Mouse (Mus musculus): ENCODE results near the gene Scn1b. TPM values are rescaled to one million over a fixed set of nuclear protein-coding genes. Genes with fewer than 3 reads are reported as not detected.
A peak's percentile ranks its signal among the peaks of the same experiment; 100 is the strongest.

Gene Scn1b
- total and polyA plus RNA-seq, 2 experiments from 2014 or later: 26.7 to 29.8 TPM

DNA sequence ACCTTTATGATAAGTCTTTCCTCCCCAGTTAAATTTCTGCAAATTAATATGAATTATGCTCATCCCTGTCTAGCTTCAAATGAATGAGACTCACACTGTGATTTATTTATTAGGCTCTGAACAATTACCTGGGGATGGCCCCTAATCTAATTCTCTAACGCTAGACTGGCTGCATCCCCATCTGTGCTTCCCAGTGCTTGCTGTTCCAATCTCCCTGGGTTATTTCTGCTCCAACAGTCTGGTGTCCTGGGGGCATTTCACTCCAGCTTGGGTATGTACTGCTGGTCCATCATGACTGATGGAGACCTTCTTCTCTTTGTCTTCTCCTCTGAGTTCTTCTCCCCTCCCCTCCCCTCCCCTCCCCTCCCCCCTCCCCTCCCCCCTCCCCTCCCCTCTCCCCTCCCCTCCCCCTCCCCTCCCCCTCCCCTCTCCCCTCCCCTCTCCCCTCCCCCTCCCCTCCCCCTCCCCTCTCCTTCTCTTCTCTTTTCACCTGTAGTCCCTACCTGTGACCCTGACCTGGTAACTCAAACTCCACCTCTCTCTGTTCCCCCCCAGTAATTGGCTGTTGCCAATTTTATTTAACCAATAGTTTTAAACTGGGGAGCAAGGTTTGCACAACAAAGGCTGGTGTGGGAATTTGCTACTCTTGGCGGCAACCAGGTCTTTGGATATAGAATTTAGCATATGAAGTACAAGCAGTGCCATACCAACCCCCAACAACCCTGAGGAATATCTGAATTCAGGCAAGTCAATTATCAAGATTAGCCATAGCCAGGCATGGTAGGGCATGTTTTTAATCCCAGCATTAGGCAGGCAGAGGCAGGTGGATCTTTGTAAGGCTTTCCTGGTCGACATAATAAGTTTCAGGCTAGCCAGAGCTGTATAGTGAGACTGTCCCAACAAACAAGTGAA, 37.1 kb upstream of the Scn1b start:
- no peak for TF ChIP-seq CTCF (IDR thresholded peaks at IDR 0.05; ENCODE audit: low read depth)
- ATAC-seq: no peak
- Histone ChIP-seq H3K27ac (ENCODE audit: low read depth, low read length) (no peak overlapping the region), H3K4me2 (ENCODE audit: low read depth) (no peak overlapping the region), H3K27me3 (ENCODE audit: insufficient read depth, low read length) (no peaks in the 10 kb centered on the region), H3K4me3 (ENCODE audit: low read depth, low read length) (no peak overlapping the region), H3K4me1 (ENCODE audit: insufficient read depth) (no peaks in the 10 kb centered on the region), H3K9me3 (ENCODE audit: low read length) (no peaks in the 10 kb centered on the region), H3K36me3 (ENCODE audit: insufficient read depth) (no peaks in the 10 kb centered on the region), H3K9ac (no peak overlapping the region)
- no peak for DNase-seq
- WGBS: 68% methylated on average over 3 of the region's 3 CpGs

DNA sequence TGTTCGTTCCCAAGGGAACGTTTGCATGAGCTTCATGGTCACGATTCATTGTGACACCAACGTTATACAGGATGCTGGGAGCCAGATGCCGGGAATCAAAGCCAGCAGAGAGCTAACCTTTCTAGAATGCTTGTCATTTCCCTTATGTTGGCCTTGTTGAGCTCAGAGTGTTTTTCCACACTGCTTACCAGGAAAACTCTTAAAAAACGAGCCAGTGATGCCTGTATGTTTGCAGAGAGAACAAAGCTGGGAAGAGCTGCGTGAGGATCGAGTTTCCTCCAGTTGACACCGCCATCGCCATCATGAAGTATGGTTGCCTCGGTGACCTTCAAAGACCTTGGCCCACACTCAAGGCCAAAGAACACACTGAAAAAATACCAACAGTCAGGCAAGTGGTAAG, 35.5 kb upstream of the Scn1b start:
- H3K27me3 ChIP-seq (ENCODE audit: insufficient read depth, low read length): no peaks in the 10 kb centered on the region
- ATAC-seq (no peak), DNase-seq (no peak)
- H3K27ac ChIP-seq (ENCODE audit: low read depth, low read length): no peak overlapping the region
- 70% methylated on average over 11 of the region's 11 CpGs for WGBS
- H3K4me2 ChIP-seq (ENCODE audit: low read depth): no peak overlapping the region
- H3K4me3 ChIP-seq (ENCODE audit: low read depth, low read length): no peak overlapping the region
- H3K9me3 ChIP-seq (ENCODE audit: low read length): no peaks in the 10 kb centered on the region
- TF ChIP-seq CTCF (IDR thresholded peaks at IDR 0.05; ENCODE audit: low read depth): no peak
- no peaks in the 10 kb centered on the region for H3K36me3 ChIP-seq (ENCODE audit: insufficient read depth)
- H3K4me1 ChIP-seq (ENCODE audit: insufficient read depth): no peaks in the 10 kb centered on the region
- no peak overlapping the region for H3K9ac ChIP-seq

DNA sequence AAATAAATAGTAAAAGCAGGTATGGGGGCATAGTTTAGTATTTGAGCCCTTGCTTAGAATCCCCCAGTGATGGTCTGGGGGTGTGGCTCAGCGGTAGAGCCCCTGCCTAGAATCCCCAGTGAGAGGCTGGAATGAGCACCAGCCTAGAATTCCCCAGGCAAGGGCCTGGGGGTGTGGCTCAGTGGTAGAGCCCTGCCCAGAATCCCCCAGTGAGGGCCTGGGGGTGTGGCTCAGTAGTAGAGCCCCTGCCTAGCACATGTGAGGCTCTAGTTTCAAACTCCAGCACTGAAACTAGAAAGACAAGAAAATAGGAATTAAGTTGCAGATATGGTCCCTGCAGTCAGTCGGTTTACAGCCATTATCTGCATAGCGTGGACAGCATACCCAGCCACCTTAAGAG, 35.0 kb upstream of the Scn1b start:
- DNase-seq (no peak), ATAC-seq (no peak)
- Histone ChIP-seq H3K9me3 (ENCODE audit: low read length) (no peaks in the 10 kb centered on the region), H3K4me3 (ENCODE audit: low read depth, low read length) (no peak overlapping the region), H3K4me1 (ENCODE audit: insufficient read depth) (no peaks in the 10 kb centered on the region), H3K27me3 (ENCODE audit: insufficient read depth, low read length) (no peaks in the 10 kb centered on the region), H3K27ac (ENCODE audit: low read depth, low read length) (no peak overlapping the region), H3K4me2 (ENCODE audit: low read depth) (no peak overlapping the region), H3K36me3 (ENCODE audit: insufficient read depth) (no peaks in the 10 kb centered on the region), H3K9ac (no peak overlapping the region)
- WGBS: 63% methylated on average over 3 of the region's 3 CpGs
- TF ChIP-seq CTCF (IDR thresholded peaks at IDR 0.05; ENCODE audit: low read depth): no peak

DNA sequence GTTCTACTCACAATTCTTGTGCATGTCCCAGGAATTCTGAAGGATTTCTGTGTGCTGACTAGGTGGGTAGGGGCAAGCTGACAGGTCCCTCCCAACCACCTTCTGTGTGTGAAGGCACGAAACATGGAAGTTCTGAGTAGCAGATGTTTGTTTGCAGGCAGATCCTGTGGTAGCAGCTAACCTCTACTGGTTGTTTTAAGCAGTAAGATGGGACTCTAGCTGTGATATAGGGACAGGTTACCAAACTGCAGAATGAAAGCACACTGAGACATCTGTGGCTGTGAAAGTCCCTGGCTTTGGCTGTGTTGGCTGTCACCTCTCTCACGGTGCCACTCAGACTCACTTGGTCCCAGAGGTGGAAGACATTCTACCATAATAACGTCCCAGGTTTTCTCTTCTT, 34.4 kb upstream of the Scn1b start:
- Histone ChIP-seq H3K4me2 (ENCODE audit: low read depth) (no peak overlapping the region), H3K9ac (no peak overlapping the region), H3K36me3 (ENCODE audit: insufficient read depth) (no peaks in the 10 kb centered on the region), H3K4me1 (ENCODE audit: insufficient read depth) (no peaks in the 10 kb centered on the region), H3K27me3 (ENCODE audit: insufficient read depth, low read length) (no peaks in the 10 kb centered on the region), H3K4me3 (ENCODE audit: low read depth, low read length) (no peak overlapping the region), H3K27ac (ENCODE audit: low read depth, low read length) (no peak overlapping the region), H3K9me3 (ENCODE audit: low read length) (no peaks in the 10 kb centered on the region)
- no peak for TF ChIP-seq CTCF (IDR thresholded peaks at IDR 0.05; ENCODE audit: low read depth)
- ATAC-seq: no peak
- WGBS: 77% methylated on average over 3 of the region's 3 CpGs
- DNase-seq: no peak

DNA sequence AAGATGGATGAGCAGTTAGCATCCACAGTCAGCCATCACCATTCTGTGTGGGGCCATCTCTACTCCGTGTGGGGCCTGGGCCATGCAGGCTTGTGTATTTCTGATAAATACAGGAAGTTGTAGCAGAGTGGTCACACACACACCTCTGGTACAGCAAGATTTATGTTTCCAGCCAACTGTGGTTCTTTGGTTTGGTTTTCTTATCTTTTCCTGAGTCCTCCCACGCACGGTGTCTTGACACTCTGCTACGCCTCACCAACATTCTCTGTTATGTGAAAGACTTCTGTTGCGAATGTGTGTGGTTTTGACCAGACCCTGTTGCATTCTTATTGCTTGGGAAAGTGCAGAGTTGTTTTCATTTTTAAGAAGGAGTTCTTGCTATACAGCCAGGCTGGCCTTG, 34.0 kb upstream of the Scn1b start:
- ATAC-seq (no peak), DNase-seq (no peak)
- H3K4me2 ChIP-seq (ENCODE audit: low read depth): no peak overlapping the region
- TF ChIP-seq CTCF (IDR thresholded peaks at IDR 0.05; ENCODE audit: low read depth): no peak
- H3K4me1 ChIP-seq (ENCODE audit: insufficient read depth): no peaks in the 10 kb centered on the region
- H3K27ac ChIP-seq (ENCODE audit: low read depth, low read length): no peak overlapping the region
- H3K36me3 ChIP-seq (ENCODE audit: insufficient read depth): no peaks in the 10 kb centered on the region
- 89% methylated on average over 5 of the region's 5 CpGs for WGBS
- H3K4me3 ChIP-seq (ENCODE audit: low read depth, low read length): no peak overlapping the region
- H3K9me3 ChIP-seq (ENCODE audit: low read length): no peaks in the 10 kb centered on the region
- H3K9ac ChIP-seq: no peak overlapping the region
- no peaks in the 10 kb centered on the region for H3K27me3 ChIP-seq (ENCODE audit: insufficient read depth, low read length)

DNA sequence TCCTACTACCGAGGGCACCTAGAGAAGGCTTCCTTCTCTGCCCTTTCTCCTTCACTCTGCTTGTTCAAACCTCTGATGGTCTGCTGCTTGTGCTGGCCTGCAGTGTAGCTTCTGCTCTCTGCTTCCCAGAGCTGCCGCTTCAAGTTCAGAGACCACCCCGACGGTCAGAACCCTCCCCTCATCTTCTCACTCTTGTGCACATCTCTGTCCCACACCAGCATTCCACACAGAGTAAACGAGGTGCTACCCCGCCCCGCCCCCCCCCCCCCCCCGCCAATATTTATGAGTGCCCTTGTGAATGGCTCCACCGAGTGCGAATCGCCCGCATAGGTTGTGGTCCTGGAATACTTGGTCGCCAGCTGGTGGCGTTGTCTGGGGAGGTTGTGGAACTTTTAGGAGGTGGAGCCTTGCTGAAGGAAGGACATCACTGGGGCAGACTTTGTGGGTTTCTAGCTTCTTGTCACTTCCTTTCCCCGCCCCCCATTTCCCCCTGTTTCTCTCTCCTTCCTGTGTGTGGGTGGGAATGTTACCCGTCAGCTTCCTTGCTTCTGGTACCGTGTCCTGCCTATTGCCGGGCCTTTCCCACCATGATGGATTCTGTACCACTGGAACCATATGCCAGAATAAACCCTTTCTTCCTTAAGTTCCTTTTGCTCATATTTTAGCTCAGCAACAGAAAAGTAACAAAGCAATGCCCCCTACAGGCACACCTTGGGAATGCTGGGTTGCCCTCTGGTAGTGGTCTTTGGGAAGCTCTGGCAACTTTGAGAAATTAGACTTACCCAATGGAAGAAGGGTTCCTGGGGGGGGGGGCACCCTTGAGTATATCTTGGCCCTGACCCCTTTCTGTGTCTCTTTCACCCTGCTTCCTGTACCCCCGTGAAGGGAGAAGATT, 29.5 kb upstream of the Scn1b start:
- Histone ChIP-seq H3K27me3 (ENCODE audit: insufficient read depth, low read length) (no peaks in the 10 kb centered on the region), H3K9me3 (ENCODE audit: low read length) (no peaks in the 10 kb centered on the region), H3K9ac (no peak overlapping the region), H3K27ac (ENCODE audit: low read depth, low read length) (no peak overlapping the region), H3K4me1 (ENCODE audit: insufficient read depth) (peaks cover 6% of the 10 kb centered on the region; the same call in 1 of the 2 replicates), H3K4me2 (ENCODE audit: low read depth) (no peak overlapping the region), H3K36me3 (ENCODE audit: insufficient read depth) (no peaks in the 10 kb centered on the region), H3K4me3 (ENCODE audit: low read depth, low read length) (no peak overlapping the region)
- ATAC-seq (no peak), DNase-seq (no peak)
- peak; percentile 33 for TF ChIP-seq CTCF (IDR thresholded peaks at IDR 0.05; ENCODE audit: low read depth)
- 56% methylated on average over 16 of the region's 19 CpGs for WGBS

Data from forebrain, postnatal 0 days (tissue).